Mouse (Mus musculus): ENCODE data around the gene Erg. TPM values are rescaled to one million over a fixed set of nuclear protein-coding genes. Genes with fewer than 3 reads are reported as not detected.

The Erg gene
- polyA plus RNA-seq, 1 experiment, result 17.6 TPM

GRCm38 (mm10) chr16:95552495-95552894 is 33.9 kb downstream of the Erg start:
- H3K4me1 ChIP-seq (ENCODE audit: control insufficient read depth, insufficient read depth, low read length), result no peaks in the 10 kb centered on the region
- no peak overlapping the region for H3K27ac ChIP-seq (ENCODE audit: insufficient read depth, low read length)
- H3K4me3 ChIP-seq (ENCODE audit: insufficient read depth, low read length), result no peak overlapping the region
- TF ChIP-seq POLR2A (IDR thresholded peaks at IDR 0.05; ENCODE audit: low read depth, low read length), result no peak
- no peak for TF ChIP-seq CTCF (IDR thresholded peaks at IDR 0.05; ENCODE audit: borderline replicate concordance, insufficient read depth, low read length)

GRCm38 (mm10) chr16:95550496-95550895 is 35.9 kb downstream of the Erg start:
- H3K4me3 ChIP-seq (ENCODE audit: insufficient read depth, low read length), result no peak overlapping the region
- no peak overlapping the region for H3K27ac ChIP-seq (ENCODE audit: insufficient read depth, low read length)
- TF ChIP-seq POLR2A (IDR thresholded peaks at IDR 0.05; ENCODE audit: low read depth, low read length), result no peak
- TF ChIP-seq CTCF (IDR thresholded peaks at IDR 0.05; ENCODE audit: borderline replicate concordance, insufficient read depth, low read length), result no peak
- no peaks in the 10 kb centered on the region for H3K4me1 ChIP-seq (ENCODE audit: control insufficient read depth, insufficient read depth, low read length)

DNA sequence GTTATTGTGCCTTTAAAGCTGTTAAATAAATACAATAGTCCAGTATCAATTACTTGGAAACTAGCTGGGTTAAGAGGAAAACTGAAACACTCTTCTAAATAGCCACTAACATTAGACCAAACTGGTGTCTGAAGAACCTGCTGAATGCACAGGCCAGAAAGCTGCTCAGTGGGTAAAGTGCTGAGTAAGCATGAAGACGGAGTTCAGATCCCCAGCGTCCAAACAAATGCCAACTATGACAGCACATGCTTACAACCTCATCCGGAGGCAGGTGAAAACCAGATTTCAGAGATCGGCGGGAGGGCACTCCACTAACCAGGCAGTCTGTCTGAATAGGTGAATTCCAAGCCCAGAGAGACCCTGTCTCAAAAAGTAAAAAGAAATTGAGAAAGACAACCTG is 41.6 kb downstream of the Erg start:
- Histone ChIP-seq H3K27ac (ENCODE audit: insufficient read depth, low read length) (no peak overlapping the region), H3K4me1 (ENCODE audit: control insufficient read depth, insufficient read depth, low read length) (no peaks in the 10 kb centered on the region), H3K4me3 (ENCODE audit: insufficient read depth, low read length) (no peak overlapping the region)
- TF ChIP-seq CTCF (IDR thresholded peaks at IDR 0.05; ENCODE audit: borderline replicate concordance, insufficient read depth, low read length) (no peak), POLR2A (IDR thresholded peaks at IDR 0.05; ENCODE audit: low read depth, low read length) (no peak)

DNA sequence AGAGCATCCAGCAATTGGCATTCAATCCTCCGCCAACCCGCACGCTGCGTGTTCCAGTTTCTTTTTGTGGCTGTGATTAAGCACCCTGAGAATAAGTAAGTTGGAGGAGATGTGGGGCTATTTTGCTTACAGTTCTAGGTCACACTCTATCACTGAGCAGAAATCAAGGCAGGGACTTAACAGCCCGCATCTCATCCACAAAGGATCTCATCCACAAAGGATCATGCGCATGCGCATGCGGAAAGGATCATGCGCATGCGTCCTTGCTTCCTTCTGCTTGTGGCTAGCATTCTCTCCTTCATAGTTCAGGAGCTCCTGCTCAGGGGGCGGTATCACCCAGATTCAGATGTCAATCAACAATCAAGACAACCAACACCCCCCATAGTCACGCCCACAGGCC is 42.9 kb downstream of the Erg start:
- Histone ChIP-seq H3K27ac (ENCODE audit: insufficient read depth, low read length) (no peak overlapping the region), H3K4me1 (ENCODE audit: control insufficient read depth, insufficient read depth, low read length) (no peaks in the 10 kb centered on the region), H3K4me3 (ENCODE audit: insufficient read depth, low read length) (no peak overlapping the region)
- no peak for TF ChIP-seq CTCF (IDR thresholded peaks at IDR 0.05; ENCODE audit: borderline replicate concordance, insufficient read depth, low read length)
- no peak for TF ChIP-seq POLR2A (IDR thresholded peaks at IDR 0.05; ENCODE audit: low read depth, low read length)

DNA sequence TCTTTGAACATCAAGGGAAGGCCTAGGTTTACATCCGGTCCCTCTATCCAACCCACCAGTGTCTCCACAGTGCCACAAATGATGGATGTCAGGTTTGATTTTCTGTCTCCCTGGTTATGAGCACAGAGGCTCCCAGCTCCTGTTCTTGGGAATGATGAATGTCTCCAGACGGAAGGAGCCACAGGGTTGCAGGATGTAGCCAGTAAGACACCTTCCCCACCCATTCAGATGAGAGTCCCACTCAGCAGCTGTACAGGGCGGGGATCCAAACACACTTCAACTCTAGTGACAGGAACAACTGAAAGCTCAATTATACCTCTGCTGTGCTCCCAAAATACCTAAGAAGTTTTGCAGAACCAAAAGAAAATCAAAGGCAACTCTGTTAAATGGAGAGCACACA is 51.2 kb downstream of the Erg start:
- H3K4me3 ChIP-seq (ENCODE audit: insufficient read depth, low read length), result no peak overlapping the region
- no peak for TF ChIP-seq POLR2A (IDR thresholded peaks at IDR 0.05; ENCODE audit: low read depth, low read length)
- no peak for TF ChIP-seq CTCF (IDR thresholded peaks at IDR 0.05; ENCODE audit: borderline replicate concordance, insufficient read depth, low read length)
- no peaks in the 10 kb centered on the region for H3K4me1 ChIP-seq (ENCODE audit: control insufficient read depth, insufficient read depth, low read length)
- no peak overlapping the region for H3K27ac ChIP-seq (ENCODE audit: insufficient read depth, low read length)

DNA sequence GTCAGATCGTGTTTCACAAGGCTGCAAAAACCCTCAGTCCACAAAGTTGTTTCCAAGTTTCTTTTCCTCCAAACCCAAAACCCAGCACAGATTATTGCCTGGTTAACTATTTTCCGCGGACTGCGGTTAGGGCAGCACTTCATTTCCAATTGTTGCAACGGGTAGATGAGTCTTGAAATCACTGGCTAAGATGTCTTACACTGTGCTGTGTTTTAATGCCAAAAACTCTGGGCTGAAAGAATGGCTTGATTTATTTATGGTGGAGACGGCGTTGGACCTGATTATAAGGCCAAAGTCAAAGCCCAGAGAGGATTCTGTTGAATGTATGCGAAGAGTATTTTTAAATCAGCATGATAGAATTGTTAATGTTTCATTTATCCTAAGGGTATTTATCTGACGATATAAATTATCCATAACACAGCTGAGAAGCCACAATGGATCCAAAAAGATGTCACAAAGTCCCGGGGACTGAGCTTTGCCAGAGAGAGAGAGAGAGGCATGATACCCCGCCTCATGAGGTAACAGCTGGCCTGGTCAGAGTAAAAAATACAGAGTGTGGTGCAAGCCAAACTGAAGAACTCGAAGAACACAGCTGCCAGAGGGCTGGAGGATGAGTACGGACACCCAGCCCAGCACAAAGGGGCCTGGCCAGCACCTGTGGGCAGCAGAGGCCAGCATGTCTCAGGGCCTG is 53.9 kb downstream of the Erg start:
- TF ChIP-seq CTCF (IDR thresholded peaks at IDR 0.05; ENCODE audit: borderline replicate concordance, insufficient read depth, low read length) (no peak), POLR2A (IDR thresholded peaks at IDR 0.05; ENCODE audit: low read depth, low read length) (no peak)
- Histone ChIP-seq H3K4me3 (ENCODE audit: insufficient read depth, low read length) (no peak overlapping the region), H3K27ac (ENCODE audit: insufficient read depth, low read length) (no peak overlapping the region)

GRCm38 (mm10) chr16:95527561-95527960 is 58.8 kb downstream of the Erg start:
- no peak overlapping the region for H3K4me3 ChIP-seq (ENCODE audit: insufficient read depth, low read length)
- no peak overlapping the region for H3K27ac ChIP-seq (ENCODE audit: insufficient read depth, low read length)
- H3K4me1 ChIP-seq (ENCODE audit: control insufficient read depth, insufficient read depth, low read length), result no peaks in the 10 kb centered on the region
- TF ChIP-seq CTCF (IDR thresholded peaks at IDR 0.05; ENCODE audit: borderline replicate concordance, insufficient read depth, low read length) (no peak), POLR2A (IDR thresholded peaks at IDR 0.05; ENCODE audit: low read depth, low read length) (no peak)

More for the DNA sequence above, 53.9 kb downstream of the Erg start:
- H3K4me1 ChIP-seq (ENCODE audit: control insufficient read depth, insufficient read depth, low read length), result no peaks in the 10 kb centered on the region

DNA sequence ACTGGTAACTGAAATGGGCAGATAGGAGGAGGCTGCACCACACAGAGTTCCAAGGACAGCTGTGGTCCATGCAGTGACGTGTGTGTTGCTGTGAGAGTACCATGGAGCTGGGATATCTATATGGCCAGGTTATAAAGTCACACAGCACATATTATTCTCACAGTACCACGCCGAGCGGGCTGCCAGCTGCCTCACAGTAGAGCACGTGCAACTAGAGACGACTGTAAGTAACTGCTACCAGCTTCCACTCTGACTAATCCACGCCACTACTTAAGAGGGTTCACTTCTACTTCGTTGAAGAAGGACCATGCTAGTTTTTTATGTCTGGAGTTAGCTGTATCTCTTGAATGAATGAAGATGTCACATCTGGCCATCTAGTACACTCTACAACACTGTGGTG is 66.9 kb downstream of the Erg start:
- no peaks in the 10 kb centered on the region for H3K4me1 ChIP-seq (ENCODE audit: control insufficient read depth, insufficient read depth, low read length)
- no peak overlapping the region for H3K27ac ChIP-seq (ENCODE audit: insufficient read depth, low read length)
- H3K4me3 ChIP-seq (ENCODE audit: insufficient read depth, low read length), result no peak overlapping the region
- TF ChIP-seq CTCF (IDR thresholded peaks at IDR 0.05; ENCODE audit: borderline replicate concordance, insufficient read depth, low read length) (no peak), POLR2A (IDR thresholded peaks at IDR 0.05; ENCODE audit: low read depth, low read length) (no peak)

GRCm38 (mm10) chr16:95506051-95506450 is 80.3 kb downstream of the Erg start:
- Histone ChIP-seq H3K27ac (ENCODE audit: insufficient read depth, low read length) (no peak overlapping the region), H3K4me3 (ENCODE audit: insufficient read depth, low read length) (no peak overlapping the region), H3K4me1 (ENCODE audit: control insufficient read depth, insufficient read depth, low read length) (no peaks in the 10 kb centered on the region)
- no peak for TF ChIP-seq POLR2A (IDR thresholded peaks at IDR 0.05; ENCODE audit: low read depth, low read length)
- no peak for TF ChIP-seq CTCF (IDR thresholded peaks at IDR 0.05; ENCODE audit: borderline replicate concordance, insufficient read depth, low read length)

DNA sequence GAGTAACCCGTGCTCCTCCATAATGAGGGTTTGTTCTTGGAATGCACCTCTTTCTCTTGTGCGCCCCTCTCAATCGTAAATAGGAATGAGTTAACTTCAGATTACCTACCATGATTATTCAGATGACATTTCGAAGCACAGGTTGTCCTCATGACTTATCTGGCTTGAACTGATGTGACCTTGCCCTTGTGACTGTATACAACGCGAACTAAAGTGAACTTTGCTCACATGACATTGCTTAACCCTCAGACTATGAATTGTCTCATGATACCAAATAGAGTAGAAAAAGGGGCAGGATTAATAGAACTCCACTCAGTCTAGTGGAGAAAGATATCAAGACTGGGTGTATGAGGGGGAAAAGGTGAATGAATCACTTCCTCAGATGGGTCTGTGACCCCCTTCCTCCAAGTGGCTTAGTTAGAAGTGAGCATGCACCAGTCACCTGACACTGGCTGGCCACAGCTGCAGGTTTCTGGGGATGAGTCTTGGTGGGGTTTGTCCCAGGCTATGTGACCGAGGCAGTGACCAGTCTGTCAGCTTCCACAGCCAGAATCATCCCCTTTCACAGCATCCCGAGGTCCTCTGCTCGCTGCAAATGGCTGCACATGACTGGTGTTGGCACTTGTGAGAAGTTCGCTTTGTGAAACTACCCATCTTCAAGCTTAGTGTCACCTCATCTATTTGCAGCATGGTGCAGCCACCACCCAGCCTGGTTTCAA is 89.7 kb downstream of the Erg start:
- TF ChIP-seq CTCF (IDR thresholded peaks at IDR 0.05; ENCODE audit: borderline replicate concordance, insufficient read depth, low read length) (no peak), POLR2A (IDR thresholded peaks at IDR 0.05; ENCODE audit: low read depth, low read length) (no peak)
- Histone ChIP-seq H3K4me1 (ENCODE audit: control insufficient read depth, insufficient read depth, low read length) (no peaks in the 10 kb centered on the region), H3K27ac (ENCODE audit: insufficient read depth, low read length) (no peak overlapping the region), H3K4me3 (ENCODE audit: insufficient read depth, low read length) (no peak overlapping the region)
